Comparison of ENCODE assay signal across 11 mouse cellular contexts in genomic region chr7:127113614-127114259, GRCm38 (mm10). TPM values are rescaled to one million over a fixed set of nuclear protein-coding genes. Genes with fewer than 3 reads are reported as not detected.
DNase-seq lines count a peak whose midpoint lies in the region; ATAC-seq and TF ChIP-seq lines count a peak whose summit lies in the region.
"Had no signal": no experiment of that assay in that cellular context is flagged by ENCODE, and none has a peak within 500 bp of the region (broad histone marks: within the 10 kb centered on the region; RNA-seq: fewer than 3 reads in every experiment).

No protein-coding gene starts in this region.

- intact Hi-C loops in left cerebral cortex, adult 2 months (cut with DNase I) = loop anchor here (5.0 to 10.0 kb wide), 2 partner anchors 351 to 469 kb away; partner anchors contain the start of gene Sgf29

- 0 out of 2 replicates have a peak, but pooled peaks have one; percentile 19 for ATAC-seq in megakaryocyte, adult 5-6 weeks (ENCODE audit: poor library complexity, severe bottlenecking)
- no peak for ATAC-seq in cerebellum, adult (ENCODE audit: insufficient number of reproducible peaks, low FRiP score, low TSS enrichment)
- ATAC-seq: Patski had no signal

- H3K27ac ChIP-seq in left cerebral cortex, adult 2 months = peak overlapping the region; percentile 24; the same call in 1 of the 2 replicates
- H3K27ac ChIP-seq: heart, adult 2 months had no signal

- no peak for TF ChIP-seq CTCF in left cerebral cortex, adult 2 months (IDR thresholded peaks at IDR 0.05)

- H3K4me3 ChIP-seq in left cerebral cortex, adult 2 months = no peak overlapping the region
- H3K4me3 ChIP-seq: heart, adult 2 months had no signal

- DNase-seq in left cerebral cortex, adult 2 months (ENCODE audit: extremely low spot score in 1 of 2, low spot score in 2 of 2) = no peak
- DNase-seq in left cerebral cortex, adult 8-10 months (ENCODE audit: low spot score in 2 of 2) = no peak
- DNase-seq in ES-CJ7 (ENCODE audit: low read depth, low spot score) = peak; percentile 62
- DNase-seq in induced T-regulatory cell, adult 2 months (ENCODE audit: low read depth) = peak; percentile 86
- no peak for DNase-seq in retina, postnatal 1 day
- no peak for DNase-seq in right cerebral cortex, postnatal 10 days (ENCODE audit: low spot score in 2 of 2)
- DNase-seq: cerebellum, adult 8-10 months; heart, adult 2 months had no signal

RNA-seq across cellular contexts. Expression of gene Qprt, which starts 8.3 kb away (rescaled TPM):
- total RNA-seq in left cerebral cortex, adult 2 months (2021) = under 1 TPM; 0.28 to 0.32 TPM
- under 1 TPM in 3 of 4 experiments, not detected in 1; 0.19 to 0.50 (median 0.28) TPM for total RNA-seq in left cerebral cortex, adult 8-10 months (2022)
- 2.0 and 3.3 TPM in 2 replicates for total RNA-seq in megakaryocyte, adult 5-6 weeks (2015)
- 1.1 and 2.8 TPM in 2 replicates for total RNA-seq in megakaryocyte, adult 5-6 weeks (2017)
- total RNA-seq: heart, adult 2 months had no signal

RNA-seq across cellular contexts. Expression of gene AI467606, which starts 22.6 kb away (rescaled TPM):
- total RNA-seq in left cerebral cortex, adult 2 months (2021) = 1 to 10 TPM; 1.2 TPM
- total RNA-seq in left cerebral cortex, adult 8-10 months (2022) = 1 to 10 TPM in 3 of 4 experiments, under 1 TPM in 1; 0.97 to 2.6 (median 1.7) TPM
- total RNA-seq in megakaryocyte, adult 5-6 weeks (2015) = 65.9 and 71.1 TPM in 2 replicates
- 46.6 and 49.2 TPM in 2 replicates for total RNA-seq in megakaryocyte, adult 5-6 weeks (2017)

RNA-seq across cellular contexts. Expression of gene Spn, which starts 23.9 kb away (rescaled TPM):
- total RNA-seq in left cerebral cortex, adult 2 months (2021) = under 1 TPM; 0.18 to 0.23 TPM
- under 1 TPM in 3 of 4 experiments, not detected in 1; 0.09 to 0.30 (median 0.13) TPM for total RNA-seq in left cerebral cortex, adult 8-10 months (2022)
- 74.6 and 82.8 TPM in 2 replicates for total RNA-seq in megakaryocyte, adult 5-6 weeks (2015)
- total RNA-seq in megakaryocyte, adult 5-6 weeks (2017) = 241 and 246 TPM in 2 replicates

RNA-seq across cellular contexts. Expression of gene Zg16, which starts 26.6 kb away (rescaled TPM):
- not detected for total RNA-seq in left cerebral cortex, adult 2 months (2021)
- total RNA-seq in left cerebral cortex, adult 8-10 months (2022) = not detected
- total RNA-seq in megakaryocyte, adult 5-6 weeks (2015) = 0.96 TPM in 1 of 2 replicates, not detected in the other
- total RNA-seq in megakaryocyte, adult 5-6 weeks (2017) = not detected in 2 replicates
- total RNA-seq: heart, adult 2 months had no signal

Comparison
In these comparisons a context has a peak if more than half of its experiments do, and no peak if none do; other contexts are left out.
1. DNase-seq: peak in ES-CJ7 (single experiment) and induced T-regulatory cell, adult 2 months (single experiment); none in left cerebral cortex, adult 2 months (0 of 2), left cerebral cortex, adult 8-10 months (0 of 2), retina, postnatal 1 day (single experiment) and right cerebral cortex, postnatal 10 days (0 of 2).
2. RNA of gene AI467606, which starts 22.6 kb away (total RNA-seq): 46.6 to 71.1 TPM in megakaryocyte, adult 5-6 weeks; 0.97 to 2.6 TPM in left cerebral cortex, adult 8-10 months and 1.2 TPM in left cerebral cortex, adult 2 months; every median in the first group is over 10 times any median in the second.
3. RNA of gene Spn, which starts 23.9 kb away (total RNA-seq): 74.6 to 246 TPM in megakaryocyte, adult 5-6 weeks; 0.18 to 0.23 TPM in left cerebral cortex, adult 2 months and 0.09 to 0.30 TPM in left cerebral cortex, adult 8-10 months; every median in the first group is over 10 times any median in the second.